Mouse (Mus musculus): ENCODE results near the gene 6430628N08Rik.

DNA sequence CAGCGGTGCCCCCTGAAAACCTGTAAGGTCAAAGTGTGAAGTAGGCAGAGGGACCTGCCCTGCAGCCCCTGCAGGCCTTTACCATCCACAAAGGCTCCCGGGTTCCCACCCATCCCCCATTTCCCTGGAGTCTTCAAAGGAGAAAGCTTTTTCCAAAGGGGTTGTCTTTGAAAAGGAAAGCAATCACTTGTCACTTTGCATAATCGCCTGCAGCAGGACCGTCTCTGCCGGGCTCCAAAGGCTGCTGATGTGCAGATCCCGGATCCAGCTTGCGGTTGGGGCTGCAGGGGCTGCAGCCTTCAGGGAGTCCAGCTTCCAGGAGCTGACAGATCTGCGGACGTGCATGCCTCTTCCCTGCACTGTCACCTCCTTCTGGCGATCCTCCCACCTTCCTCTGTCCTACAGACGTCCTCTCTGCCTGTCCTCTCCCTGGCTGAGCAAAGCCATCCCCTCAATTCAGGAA is 12.2 kb upstream of the 6430628N08Rik start:
- TF ChIP-seq CTCF (IDR thresholded peaks at IDR 0.05; ENCODE audit: low read depth), result no peak
- TF ChIP-seq EP300 (IDR thresholded peaks at IDR 0.05; ENCODE audit: low read depth), result no peak

Data from liver, postnatal 0 days (tissue).